ENCODE assay signal across 7 mouse cellular contexts in genomic region chr2:91183148-91183513, GRCm38 (mm10). TPM values are rescaled to one million over a fixed set of nuclear protein-coding genes. Genes with fewer than 3 reads are reported as not detected.
DNase-seq lines count a peak whose midpoint lies in the region; ATAC-seq and TF ChIP-seq lines count a peak whose summit lies in the region.

No protein-coding gene starts in this region.

- DNase-seq in adrenal gland, adult 8-10 months: peak; percentile 91
- peak; percentile 97 for DNase-seq in embryo, embryonic 9.5 days (ENCODE audit: extremely low spot score)
- peak; percentile 88 for DNase-seq in gonadal fat pad, adult 2 months (ENCODE audit: low read depth)
- peak; percentile 98 for DNase-seq in left cerebral cortex, postnatal 4 days

- no peaks in the 10 kb centered on the region for H3K27me3 ChIP-seq in intestine, postnatal 0 days (replicated peaks; ENCODE audit: control insufficient read depth, insufficient read depth, low read length)
- H3K27me3 ChIP-seq in midbrain, embryonic 12.5 days: no peaks in the 10 kb centered on the region
- H3K27me3 ChIP-seq in small intestine, adult 2 months (ENCODE audit: control insufficient read depth, insufficient read depth, low read length): no peaks in the 10 kb centered on the region

- H3K36me3 ChIP-seq in intestine, postnatal 0 days (ENCODE audit: control insufficient read depth, insufficient read depth): no peaks in the 10 kb centered on the region; the same call in 1 of the 2 replicates
- peaks cover 3% of the 10 kb centered on the region; the same call in 1 of the 2 replicates for H3K36me3 ChIP-seq in midbrain, embryonic 12.5 days
- H3K36me3 ChIP-seq in small intestine, adult 2 months (ENCODE audit: control insufficient read depth, insufficient read depth, low read length): peaks cover 6% of the 10 kb centered on the region

- H3K4me1 ChIP-seq in intestine, postnatal 0 days (replicated peaks; ENCODE audit: control insufficient read depth, insufficient read depth, low read length): no peaks in the 10 kb centered on the region; the same call in 1 of the 2 replicates
- peaks cover 33% of the 10 kb centered on the region for H3K4me1 ChIP-seq in midbrain, embryonic 12.5 days
- peaks cover 13% of the 10 kb centered on the region for H3K4me1 ChIP-seq in small intestine, adult 2 months (ENCODE audit: control insufficient read depth, insufficient read depth, insufficient read length, low read length)

- peak overlapping the region; percentile 64; the same call in 1 of the 2 replicates for H3K27ac ChIP-seq in intestine, postnatal 0 days (ENCODE audit: low read depth, low read length)
- H3K27ac ChIP-seq in midbrain, embryonic 12.5 days (replicated peaks): peak overlapping the region; percentile 91
- H3K27ac ChIP-seq in small intestine, adult 2 months (ENCODE audit: insufficient read depth, low read depth, low read length): peak overlapping the region; percentile 66

- no peak for TF ChIP-seq CTCF in intestine, postnatal 0 days (IDR thresholded peaks at IDR 0.05; ENCODE audit: low read depth)
- TF ChIP-seq CTCF in small intestine, adult 2 months (IDR thresholded peaks at IDR 0.05; ENCODE audit: extremely low read depth, insufficient read length, insufficient replicate concordance, low read depth, low read length): no peak

- intact Hi-C loops in left cerebral cortex, postnatal 4 days (cut with DNase I): no loop called here

- H3K4me2 ChIP-seq in intestine, postnatal 0 days (replicated peaks; ENCODE audit: low read depth): peak overlapping the region; percentile 98
- peak overlapping the region; percentile 90 for H3K4me2 ChIP-seq in midbrain, embryonic 12.5 days (replicated peaks)

- H3K4me3 ChIP-seq in intestine, postnatal 0 days (ENCODE audit: low read depth, low read length): peak overlapping the region; percentile 93
- peak overlapping the region; percentile 79 for H3K4me3 ChIP-seq in midbrain, embryonic 12.5 days
- H3K4me3 ChIP-seq in small intestine, adult 2 months (ENCODE audit: low read depth, low read length): peak overlapping the region; percentile 82

- ATAC-seq in intestine, postnatal 0 days: peak; percentile 99
- ATAC-seq in midbrain, embryonic 12.5 days (ENCODE audit: low FRiP score, low read depth): peak; percentile 94

- peak overlapping the region; percentile 73 for H3K9ac ChIP-seq in intestine, postnatal 0 days (ENCODE audit: low read depth, low read length)
- peak overlapping the region; percentile 72 for H3K9ac ChIP-seq in midbrain, embryonic 12.5 days (replicated peaks)

- WGBS in intestine, postnatal 0 days: 0% methylated on average over 9 of the region's 9 CpGs
- under 1% methylated on average over 9 of the region's 9 CpGs for WGBS in midbrain, embryonic 12.5 days
- 0% methylated on average over 9 of the region's 9 CpGs for WGBS in small intestine, adult 2 months

- TF ChIP-seq POLR2A in small intestine, adult 2 months (IDR thresholded peaks at IDR 0.05; ENCODE audit: low read depth, low read length): no peak

- no peaks in the 10 kb centered on the region for H3K9me3 ChIP-seq in intestine, postnatal 0 days (ENCODE audit: control insufficient read depth)
- H3K9me3 ChIP-seq in midbrain, embryonic 12.5 days: no peaks in the 10 kb centered on the region

RNA-seq across cellular contexts. Expression of gene Madd, which starts 0.5 kb away (rescaled TPM):
- total RNA-seq in adrenal gland, adult 8-10 months (2022): 10 to 100 TPM; 25.2 to 44.7 (median 32.4) TPM
- polyA plus RNA-seq in gonadal fat pad, adult 2 months (2012; rRNA removed): 17.3 and 21.3 TPM in 2 replicates
- 3.1 and 4.7 TPM in 2 replicates for polyA plus RNA-seq in intestine, postnatal 0 days (2015; fragmentation: Nextera tagmentation; extraction: Ambion mirVana)
- 100 to 1,000 TPM; 125 to 135 TPM for total RNA-seq in left cerebral cortex, postnatal 4 days (2021)
- 42.5 and 45.9 TPM in 2 replicates for polyA plus RNA-seq in midbrain, embryonic 12.5 days (2016; fragmentation: Nextera tagmentation; extraction: Ambion mirVana)
- 6.8 and 12.2 TPM in 2 replicates for polyA plus RNA-seq in small intestine, adult 2 months (2012; rRNA removed)

RNA-seq across cellular contexts. Expression of gene Nr1h3, which starts 19.5 kb away (rescaled TPM):
- 10 to 100 TPM; 21.1 to 32.1 (median 25.4) TPM for total RNA-seq in adrenal gland, adult 8-10 months (2022)
- polyA plus RNA-seq in gonadal fat pad, adult 2 months (2012; rRNA removed): 68.1 and 103 TPM in 2 replicates
- 22.7 TPM in 2 replicates for polyA plus RNA-seq in intestine, postnatal 0 days (2015; fragmentation: Nextera tagmentation; extraction: Ambion mirVana)
- 1 to 10 TPM; 1.1 to 1.4 TPM for total RNA-seq in left cerebral cortex, postnatal 4 days (2021)
- polyA plus RNA-seq in midbrain, embryonic 12.5 days (2016; fragmentation: Nextera tagmentation; extraction: Ambion mirVana): 1.0 and 1.9 TPM in 2 replicates
- polyA plus RNA-seq in small intestine, adult 2 months (2012; rRNA removed): 39.6 and 126 TPM in 2 replicates

RNA-seq across cellular contexts. Expression of gene Acp2, which starts 19.6 kb away (rescaled TPM):
- total RNA-seq in adrenal gland, adult 8-10 months (2022): 10 to 100 TPM; 44.7 to 74.7 (median 57.5) TPM
- 27.8 and 35.0 TPM in 2 replicates for polyA plus RNA-seq in gonadal fat pad, adult 2 months (2012; rRNA removed)
- 20.4 and 20.5 TPM in 2 replicates for polyA plus RNA-seq in intestine, postnatal 0 days (2015; fragmentation: Nextera tagmentation; extraction: Ambion mirVana)
- total RNA-seq in left cerebral cortex, postnatal 4 days (2021): 10 to 100 TPM; 38.4 to 43.1 TPM
- 37.7 and 38.4 TPM in 2 replicates for polyA plus RNA-seq in midbrain, embryonic 12.5 days (2016; fragmentation: Nextera tagmentation; extraction: Ambion mirVana)
- 12.5 and 24.7 TPM in 2 replicates for polyA plus RNA-seq in small intestine, adult 2 months (2012; rRNA removed)

RNA-seq across cellular contexts. Expression of gene Ddb2, which starts 53.7 kb away (rescaled TPM):
- 10 to 100 TPM in 3 of 4 experiments, 1 to 10 TPM in 1; 8.4 to 22.9 (median 17.1) TPM for total RNA-seq in adrenal gland, adult 8-10 months (2022)
- 17.5 and 21.7 TPM in 2 replicates for polyA plus RNA-seq in gonadal fat pad, adult 2 months (2012; rRNA removed)
- 4.4 and 6.1 TPM in 2 replicates for polyA plus RNA-seq in intestine, postnatal 0 days (2015; fragmentation: Nextera tagmentation; extraction: Ambion mirVana)
- 10 to 100 TPM; 12.3 to 12.8 TPM for total RNA-seq in left cerebral cortex, postnatal 4 days (2021)
- polyA plus RNA-seq in midbrain, embryonic 12.5 days (2016; fragmentation: Nextera tagmentation; extraction: Ambion mirVana): 9.0 and 10.4 TPM in 2 replicates
- polyA plus RNA-seq in small intestine, adult 2 months (2012; rRNA removed): 2.1 and 3.3 TPM in 2 replicates

Comparison
In these comparisons a context has a peak if more than half of its experiments do, and no peak if none do; other contexts are left out.
1. Peak in every context shown above with its lines: DNase-seq, ATAC-seq, H3K4me3 ChIP-seq and H3K27ac ChIP-seq.